Mouse (Mus musculus) heart, adult 2 months (tissue): ENCODE results near the gene Cdc16.

Source experiments
- CTCF ChIP-seq: fragments of 200-600 bp; IDR thresholded peaks from 2 replicates; pipeline ENCODE4 v1.8.1; 2022; ENCODE audit warnings: antibody characterized with exemption, mild to moderate bottlenecking, moderate library complexity
- POLR2A ChIP-seq: fragments of 200-500 bp; IDR thresholded peaks from 2 replicates; pipeline ENCODE4 v1.6.1; 2011; ENCODE audit warnings: mild to moderate bottlenecking, low read depth, low read length, control low read depth; ENCODE audit not compliant: insufficient read depth

DNA sequence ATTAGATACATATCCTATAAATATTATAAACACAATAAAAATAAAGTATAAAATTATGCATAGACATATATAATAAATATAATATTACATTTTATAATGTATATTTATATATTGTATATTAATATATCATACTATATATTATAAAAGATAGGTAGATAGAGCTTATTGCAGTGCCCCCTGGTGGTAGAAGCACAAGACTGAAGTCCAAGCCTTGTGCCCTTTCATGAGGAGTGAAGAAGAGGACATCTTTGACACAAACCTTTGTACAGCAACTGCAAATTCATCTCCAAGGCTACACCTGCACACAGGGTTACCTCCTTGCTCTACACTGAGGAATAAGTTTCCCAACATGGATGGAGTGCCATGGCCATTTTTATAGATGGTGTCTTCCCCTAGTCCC is 31.8 kb upstream of the Cdc16 start:
- TF ChIP-seq CTCF (peak; percentile 88), POLR2A (no peak)
